Mouse (Mus musculus): ENCODE results near the gene Samd14.

Gene Samd14

DNA sequence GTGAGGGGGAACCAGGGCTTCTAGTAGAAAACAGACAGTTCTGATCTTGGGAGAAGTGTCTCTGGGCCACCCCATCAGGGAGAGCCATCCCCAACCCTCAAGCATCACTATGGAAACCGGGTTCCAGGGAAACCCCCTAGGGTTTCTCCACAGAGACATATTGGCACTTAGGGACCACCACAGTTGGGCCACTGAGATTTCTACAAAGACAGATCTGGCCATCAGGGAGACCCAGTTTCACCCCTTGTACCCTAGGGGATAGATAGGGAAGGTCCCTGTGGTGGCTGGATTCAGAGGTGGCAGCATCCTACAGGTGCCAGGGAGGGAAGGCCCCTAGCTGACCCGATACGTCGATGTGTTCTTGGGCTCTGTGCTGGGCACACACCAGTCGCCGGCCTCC lies 17.2 kb downstream of the Samd14 start:
- ATAC-seq (ENCODE audit: insufficient number of reproducible peaks, low FRiP score, low TSS enrichment), result no peak

DNA sequence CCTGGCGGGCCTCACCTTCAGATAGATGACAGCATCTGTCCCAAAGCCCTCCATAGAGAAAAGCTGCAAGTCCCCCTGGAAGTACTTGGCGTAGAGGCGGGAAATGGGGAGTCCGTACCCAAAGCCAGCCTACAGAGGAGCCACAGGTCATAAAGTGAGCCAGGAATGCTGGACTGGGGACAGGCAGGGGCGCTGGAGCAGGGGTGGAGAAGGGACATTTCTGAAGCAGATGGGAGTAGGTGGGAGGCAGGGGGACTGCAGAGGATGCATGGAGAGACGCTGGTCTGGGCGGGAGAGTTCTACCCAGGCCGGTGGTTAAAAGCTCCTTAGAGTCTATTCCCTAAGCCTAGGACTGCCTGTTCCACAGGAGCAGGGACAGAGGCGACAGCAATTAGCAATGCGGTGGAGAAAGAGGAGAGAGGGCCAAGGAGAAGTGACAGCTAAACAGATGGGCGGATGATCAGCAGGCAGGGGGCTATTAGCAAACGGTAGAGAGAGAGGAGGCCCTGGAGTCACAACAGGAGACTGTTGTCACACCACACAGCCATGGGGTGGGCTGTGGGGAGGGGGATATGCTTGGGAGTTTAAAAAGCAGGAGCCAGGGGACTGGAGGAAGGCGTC lies 18.3 kb downstream of the Samd14 start:
- ATAC-seq (ENCODE audit: insufficient number of reproducible peaks, low FRiP score, low TSS enrichment), result no peak

DNA sequence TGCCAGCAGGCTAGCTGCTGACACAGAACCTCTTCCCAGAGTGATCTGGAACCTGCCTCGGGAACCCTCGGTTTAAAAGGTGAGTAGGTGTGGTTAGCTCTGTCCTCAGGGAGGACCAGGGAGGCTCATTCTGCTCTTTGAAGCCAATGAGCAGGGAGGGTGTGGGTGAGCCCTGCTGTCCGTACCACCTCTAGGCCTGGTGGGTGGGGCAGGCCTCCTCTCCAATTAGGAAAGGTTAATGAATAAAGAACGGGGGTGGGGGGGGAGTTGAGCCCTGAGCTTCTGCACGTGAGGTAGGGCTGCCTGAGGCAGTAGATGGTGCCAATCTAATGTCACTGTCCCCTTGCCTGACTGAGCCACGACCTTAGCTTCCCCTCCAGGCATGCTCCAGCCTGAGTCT lies 23.3 kb downstream of the Samd14 start:
- no peak for ATAC-seq (ENCODE audit: insufficient number of reproducible peaks, low FRiP score, low TSS enrichment)

DNA sequence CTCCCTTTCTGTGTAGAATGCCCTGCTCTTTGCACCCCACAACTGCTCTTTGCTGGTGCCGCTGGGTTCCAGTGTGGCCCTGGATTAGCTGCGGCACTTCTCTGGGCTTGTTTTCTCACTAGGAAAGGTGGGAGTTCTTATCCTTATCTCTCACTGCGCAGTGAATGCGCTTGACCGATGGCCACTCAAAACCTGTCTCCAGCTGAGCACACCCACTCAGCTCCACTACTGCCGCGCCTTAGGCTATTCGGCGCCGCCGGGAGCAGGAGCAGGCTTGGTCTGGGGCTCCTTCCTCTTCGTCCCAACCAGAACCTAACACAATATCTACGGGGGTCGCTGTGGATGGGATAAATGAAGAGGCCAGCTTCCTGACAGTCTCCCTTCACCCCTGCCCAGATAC lies 23.9 kb downstream of the Samd14 start:
- ATAC-seq (ENCODE audit: insufficient number of reproducible peaks, low FRiP score, low TSS enrichment), result no peak

DNA sequence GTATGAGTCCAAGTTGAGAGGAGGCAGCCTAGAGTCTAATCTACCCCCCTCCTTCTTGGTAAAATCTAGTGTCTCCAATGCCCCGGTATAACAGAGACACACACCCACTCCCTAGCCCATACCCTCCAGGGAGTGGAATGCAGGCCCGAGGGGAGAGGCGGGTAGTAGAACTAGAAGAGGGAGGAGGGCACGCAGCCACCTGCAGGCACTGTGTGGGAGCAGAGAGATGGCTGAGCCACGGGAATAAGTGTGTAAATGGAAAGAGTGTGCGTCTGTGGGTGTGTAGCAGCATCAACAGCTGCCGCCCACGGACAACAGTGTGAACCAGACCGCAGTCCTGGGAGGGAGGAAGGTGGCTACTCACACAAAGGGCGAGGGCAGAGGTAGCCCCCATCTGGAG lies 25.2 kb downstream of the Samd14 start:
- ATAC-seq (ENCODE audit: insufficient number of reproducible peaks, low FRiP score, low TSS enrichment), result no peak

DNA sequence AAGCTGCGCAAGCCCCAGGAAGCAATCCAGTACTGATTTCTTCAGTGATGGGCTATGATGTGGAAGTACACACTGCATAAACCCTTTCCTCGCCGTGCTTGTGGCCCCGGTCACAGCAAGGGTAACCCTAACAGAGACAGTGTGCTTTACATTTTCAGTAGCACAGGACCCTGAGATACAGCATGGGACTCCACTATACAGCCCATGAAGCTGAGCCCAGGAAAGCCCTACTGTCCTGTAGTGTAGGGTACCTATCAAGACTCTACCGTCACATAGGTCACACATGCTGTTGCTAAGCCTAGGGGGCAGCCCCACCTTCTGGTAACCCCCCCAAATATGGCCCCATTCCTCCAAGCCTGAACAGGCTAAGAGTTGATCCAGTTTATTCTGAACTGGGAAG lies 26.8 kb downstream of the Samd14 start:
- no peak for ATAC-seq (ENCODE audit: insufficient number of reproducible peaks, low FRiP score, low TSS enrichment)

DNA sequence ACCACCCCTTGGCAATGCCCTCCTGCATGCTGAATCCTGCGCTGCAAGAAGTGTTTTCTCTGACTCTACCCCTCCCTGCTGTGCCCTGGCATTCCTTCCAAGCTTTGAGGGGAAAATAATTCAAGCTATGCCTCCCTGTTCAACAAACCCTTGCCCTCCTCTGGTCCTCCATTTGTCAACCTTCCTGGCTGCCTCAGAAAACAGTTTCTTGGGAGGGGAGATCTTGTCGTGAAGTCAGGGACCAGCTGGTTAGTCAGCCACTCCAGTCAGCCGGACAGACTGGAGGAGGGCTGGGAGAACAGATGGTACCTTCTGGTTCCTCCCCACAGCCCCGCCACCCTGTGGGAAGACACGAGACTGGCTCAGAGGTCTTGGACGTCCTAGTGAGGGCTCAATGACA lies 27.6 kb downstream of the Samd14 start:
- ATAC-seq (ENCODE audit: insufficient number of reproducible peaks, low FRiP score, low TSS enrichment), result no peak

DNA sequence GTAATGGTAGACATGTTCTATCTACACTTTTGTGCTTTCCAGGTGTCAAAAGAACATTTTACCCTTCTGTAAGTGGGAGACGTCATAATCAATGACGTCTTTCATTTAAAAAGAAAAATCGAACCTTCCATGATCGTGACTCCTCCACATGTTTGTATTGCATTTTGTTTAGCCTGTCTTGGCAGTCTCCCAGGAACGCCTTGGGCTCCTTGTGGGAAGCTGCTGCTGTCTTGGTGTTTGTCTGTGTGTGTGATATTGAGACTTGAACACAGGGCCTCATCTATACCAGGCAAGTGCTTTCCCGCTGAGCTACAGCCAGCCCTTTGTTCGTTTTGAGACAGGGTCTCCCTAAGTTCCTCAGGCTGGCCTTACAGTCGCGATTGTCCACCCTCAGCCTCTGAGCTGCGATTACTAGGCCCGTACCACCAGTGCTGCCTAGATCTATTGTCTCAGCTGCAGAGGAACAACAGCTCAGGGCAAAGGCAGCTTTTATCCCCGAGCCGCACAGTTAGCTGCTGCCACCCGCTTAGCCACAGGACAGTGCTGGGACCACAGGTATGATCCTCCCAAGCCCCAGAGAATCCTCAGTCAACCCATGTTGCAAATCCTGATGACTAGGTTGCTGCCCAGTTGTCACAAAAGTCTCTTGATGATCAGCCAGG lies 28.6 kb downstream of the Samd14 start:
- no peak for ATAC-seq (ENCODE audit: insufficient number of reproducible peaks, low FRiP score, low TSS enrichment)

DNA sequence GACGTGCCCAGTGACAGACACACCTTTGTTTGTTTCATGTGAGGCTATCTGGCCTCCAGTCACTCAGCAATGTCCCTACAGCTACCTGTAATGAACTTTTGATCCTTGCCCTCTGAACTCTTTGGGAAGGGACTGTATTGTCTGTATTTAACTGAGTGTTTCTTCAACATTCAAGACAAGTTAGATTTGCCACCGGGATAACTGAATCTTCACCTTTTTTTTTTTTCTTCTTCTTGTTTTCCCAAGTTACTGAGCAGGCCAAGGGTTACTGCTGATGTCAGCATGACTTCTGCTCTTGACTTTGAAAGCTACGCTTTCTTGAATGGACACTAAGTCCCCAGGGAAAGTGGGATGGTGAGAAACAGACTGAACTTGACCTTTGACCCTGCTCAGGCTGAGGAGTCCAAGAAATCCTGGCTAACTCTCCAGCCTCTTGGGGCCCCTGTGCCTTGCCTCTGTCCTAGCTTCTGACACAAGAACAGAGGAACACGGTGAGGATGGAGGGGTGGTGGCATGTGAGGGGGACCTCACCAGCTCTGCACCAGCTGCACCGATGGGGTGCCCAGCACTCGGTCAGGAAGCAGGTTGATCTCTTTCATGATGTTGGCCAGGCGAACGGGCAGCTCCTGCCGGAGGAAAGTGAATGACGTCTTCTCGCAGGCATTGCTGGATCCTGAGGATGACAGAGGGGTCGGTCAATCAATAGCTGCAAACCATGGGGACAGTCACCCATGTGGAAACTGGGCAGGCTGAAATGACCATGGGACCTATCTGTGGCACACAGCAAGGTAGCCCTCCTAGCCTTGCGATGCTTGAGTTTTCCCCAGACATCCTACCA lies 29.4 kb downstream of the Samd14 start:
- ATAC-seq (ENCODE audit: insufficient number of reproducible peaks, low FRiP score, low TSS enrichment), result no peak

DNA sequence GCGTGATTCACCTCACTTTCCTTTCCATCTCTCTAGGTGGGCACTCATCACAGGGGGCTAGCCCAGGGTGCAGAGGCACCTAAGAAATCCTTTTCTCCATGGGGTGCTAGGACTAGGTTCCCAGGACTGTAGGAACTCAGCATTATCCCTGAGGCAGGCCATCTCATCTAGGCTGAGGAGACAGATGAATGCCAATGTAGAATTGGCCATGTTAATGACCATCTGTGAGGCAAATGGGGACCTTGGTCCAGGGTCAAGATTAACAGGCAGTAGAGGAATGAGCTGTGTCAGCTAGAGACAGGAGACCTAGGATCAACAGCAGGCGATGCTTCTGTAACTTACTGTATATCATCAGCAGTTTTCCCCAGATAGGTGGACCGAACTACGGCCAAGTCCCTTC lies 30.1 kb downstream of the Samd14 start:
- ATAC-seq (ENCODE audit: insufficient number of reproducible peaks, low FRiP score, low TSS enrichment), result peak; percentile 28; the same call in 1 of the 2 replicates

DNA sequence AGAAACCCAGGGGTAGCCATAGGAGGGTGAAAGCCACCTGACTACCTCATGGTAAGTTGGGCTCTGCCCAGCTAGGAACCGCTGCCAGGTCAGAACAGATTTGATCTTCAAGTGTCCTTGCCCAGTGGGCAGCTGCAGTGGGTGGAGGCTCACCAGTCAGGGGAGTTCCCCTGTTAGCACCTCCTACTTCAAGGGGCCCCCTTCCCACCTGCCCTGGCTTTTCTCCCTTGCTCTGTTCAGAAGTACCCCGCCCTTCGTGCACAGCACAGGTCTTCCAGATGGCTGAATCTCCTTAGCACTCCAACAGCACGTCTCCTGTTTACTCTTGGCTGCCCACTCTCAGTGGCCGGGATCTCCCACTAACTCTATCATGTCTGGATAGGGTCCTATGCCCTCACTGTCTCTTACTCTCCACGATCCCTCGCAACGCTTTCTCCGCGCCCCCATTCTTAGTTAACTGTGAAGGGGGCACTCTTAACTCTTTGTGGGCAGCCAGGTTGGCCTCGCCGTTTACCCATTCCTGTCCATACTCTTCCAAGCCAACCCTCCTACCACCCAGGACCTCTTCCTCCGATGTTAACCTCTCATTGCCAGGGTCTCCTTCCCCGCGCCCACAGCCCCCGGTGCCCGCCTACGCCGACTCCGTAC lies 30.9 kb downstream of the Samd14 start:
- ATAC-seq (ENCODE audit: insufficient number of reproducible peaks, low FRiP score, low TSS enrichment), result peak; percentile 8; the same call in 1 of the 2 replicates

DNA sequence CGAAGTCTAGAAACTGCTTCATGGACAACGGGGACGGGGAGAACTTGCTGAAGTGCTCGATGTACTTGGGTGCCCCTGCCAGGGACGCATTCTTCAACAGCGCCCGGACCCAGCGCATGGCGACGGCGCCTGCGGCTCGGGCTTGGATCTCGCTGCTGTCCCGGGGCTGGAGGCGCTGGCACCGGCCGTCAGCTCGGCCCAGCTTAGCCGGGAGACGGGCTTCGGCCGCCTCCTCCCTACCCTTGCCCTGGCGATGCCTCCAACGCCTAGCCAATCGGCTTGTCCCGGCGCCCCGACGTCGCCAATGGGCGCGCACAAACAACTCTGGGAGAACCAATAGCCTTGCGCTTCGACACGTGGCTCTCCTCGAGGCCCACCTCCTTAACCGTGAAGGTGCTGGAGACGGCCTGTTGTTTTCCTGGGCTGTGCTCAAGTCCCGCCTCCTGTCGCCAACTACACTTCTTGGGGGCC lies 31.5 kb downstream of the Samd14 start, which contains the start of gene Pdk2:
TSS of gene Pdk2 (minus strand) at position 216 of the 471 bp plus-strand sequence.
- peak; percentile 84 for ATAC-seq (ENCODE audit: insufficient number of reproducible peaks, low FRiP score, low TSS enrichment)

DNA sequence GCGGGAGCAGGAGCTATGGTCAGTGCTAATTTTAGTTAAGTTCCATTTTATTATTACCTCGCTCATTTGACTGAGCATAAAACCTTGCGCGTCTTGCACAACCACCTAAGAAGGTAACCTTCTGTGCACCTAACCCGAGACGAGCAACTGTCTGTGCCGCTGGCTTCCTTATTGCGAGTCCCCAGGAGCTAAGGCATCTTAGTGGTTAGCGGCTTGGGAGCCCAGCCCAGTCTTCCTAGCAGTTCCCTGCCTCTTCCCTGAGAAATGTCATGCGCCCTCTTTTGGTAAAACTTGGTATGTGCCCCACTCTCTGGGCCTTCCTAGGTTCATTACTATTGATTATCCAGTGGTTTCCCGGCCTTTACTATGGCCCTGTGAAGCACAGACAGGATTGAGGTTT lies 32.4 kb downstream of the Samd14 start:
- peak; percentile 36; the same call in 1 of the 2 replicates for ATAC-seq (ENCODE audit: insufficient number of reproducible peaks, low FRiP score, low TSS enrichment)

DNA sequence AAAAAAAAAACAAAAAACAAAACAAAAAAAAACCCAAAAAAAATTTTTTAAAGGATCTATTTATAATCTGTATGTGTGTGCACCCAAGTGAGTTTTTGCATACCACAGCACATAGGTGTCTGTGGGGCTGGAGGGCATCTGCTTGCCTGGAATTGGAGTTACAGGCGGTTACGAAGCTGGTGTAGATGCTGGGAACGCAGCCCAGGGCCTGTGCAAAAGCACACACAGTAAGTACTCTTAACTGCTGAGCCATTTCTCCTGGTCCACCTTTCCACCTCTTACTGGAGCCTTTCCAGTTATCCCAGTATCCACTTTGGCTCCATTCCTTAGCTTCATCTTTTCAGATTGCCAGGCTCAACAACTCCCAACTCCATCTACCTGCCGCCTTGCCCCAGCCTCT lies 33.4 kb downstream of the Samd14 start:
- ATAC-seq (ENCODE audit: insufficient number of reproducible peaks, low FRiP score, low TSS enrichment), result no peak

DNA sequence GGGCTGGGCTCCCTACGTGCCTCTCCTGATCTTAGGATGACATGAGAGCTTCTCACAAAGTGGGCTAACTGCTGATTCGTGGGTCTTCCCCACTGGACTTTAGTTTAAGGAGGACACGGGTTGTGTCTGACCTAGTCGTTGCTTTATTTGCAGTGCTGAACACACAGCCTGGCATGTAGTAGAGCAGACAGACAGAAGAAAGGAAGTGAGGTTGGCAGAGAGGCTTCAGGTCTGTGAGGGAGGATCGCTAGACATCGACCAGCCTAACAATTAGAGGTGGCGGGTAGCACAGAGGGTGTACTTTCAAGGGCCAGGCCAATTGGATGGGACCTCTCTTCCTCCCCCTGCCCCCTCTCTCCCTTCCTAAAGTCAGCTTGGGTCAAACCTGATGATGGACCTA lies 33.9 kb downstream of the Samd14 start:
- ATAC-seq (ENCODE audit: insufficient number of reproducible peaks, low FRiP score, low TSS enrichment), result no peak

DNA sequence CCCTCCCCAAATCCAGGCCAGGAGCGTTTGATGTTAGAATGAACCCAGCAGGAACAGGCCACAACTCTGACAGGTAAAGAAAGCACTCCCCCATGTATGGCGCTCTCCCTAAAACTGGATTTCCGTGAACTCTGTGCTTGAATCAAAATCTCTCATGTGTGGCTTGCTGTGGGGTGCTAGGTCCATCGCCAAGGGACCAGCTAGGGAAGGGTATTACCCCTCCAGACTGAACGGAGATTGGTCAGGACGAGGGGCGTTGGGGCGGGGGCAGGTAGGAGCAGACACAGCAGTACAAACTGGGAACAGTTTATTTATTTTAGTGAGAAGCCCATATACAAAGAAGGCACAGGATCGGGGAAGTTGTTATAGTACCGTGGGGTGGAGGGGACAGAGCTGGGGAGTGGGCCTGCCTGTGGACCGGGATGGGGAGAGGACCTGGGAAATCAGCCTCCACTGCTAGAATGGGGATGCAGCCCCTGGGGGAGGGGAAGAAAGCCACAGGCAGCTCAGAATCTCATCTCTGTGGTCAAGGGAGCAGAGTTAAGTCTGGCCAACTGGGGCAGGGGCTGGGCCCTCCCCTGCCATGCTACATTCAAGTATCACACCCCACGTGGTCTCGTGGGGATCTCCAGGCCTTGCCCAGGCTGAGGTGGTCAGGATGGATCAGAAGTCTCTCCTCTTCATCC lies 34.6 kb downstream of the Samd14 start:
- ATAC-seq (ENCODE audit: insufficient number of reproducible peaks, low FRiP score, low TSS enrichment), result no peak

DNA sequence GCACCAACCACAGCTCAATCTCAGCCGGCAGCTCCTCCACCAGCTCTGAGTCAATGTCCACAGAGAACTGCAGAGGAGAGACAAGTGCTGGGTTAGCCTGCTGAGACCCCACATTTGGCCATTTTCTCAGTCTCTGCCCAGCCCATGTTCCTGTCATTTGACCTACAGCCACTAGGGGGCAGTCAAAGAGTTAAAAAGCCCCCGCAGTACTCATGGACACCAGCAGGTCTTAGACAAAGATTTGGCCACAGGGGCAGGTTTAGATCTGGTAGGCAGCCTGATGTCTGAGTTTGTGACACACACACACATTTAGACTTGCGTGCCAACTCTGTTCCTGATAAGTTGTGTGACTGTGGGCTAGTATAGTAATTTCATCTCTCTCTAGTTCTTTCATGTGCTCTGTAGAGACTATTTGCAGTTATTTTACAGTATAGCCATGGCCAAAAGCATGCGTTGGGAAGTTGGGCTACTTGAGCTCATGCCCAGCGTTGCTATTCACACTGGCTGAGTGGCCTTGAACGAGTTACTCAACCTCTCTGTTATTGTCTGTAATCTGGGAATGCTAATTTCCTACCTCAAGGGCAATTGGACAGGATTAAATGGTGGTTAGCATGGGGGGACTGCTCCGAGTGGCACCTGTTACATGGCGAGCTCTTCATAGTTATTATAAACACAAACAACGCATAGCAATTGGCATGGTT lies 37.5 kb downstream of the Samd14 start:
- 0 out of 2 replicates have a peak, but pooled peaks have one; percentile 56 for ATAC-seq (ENCODE audit: insufficient number of reproducible peaks, low FRiP score, low TSS enrichment)

DNA sequence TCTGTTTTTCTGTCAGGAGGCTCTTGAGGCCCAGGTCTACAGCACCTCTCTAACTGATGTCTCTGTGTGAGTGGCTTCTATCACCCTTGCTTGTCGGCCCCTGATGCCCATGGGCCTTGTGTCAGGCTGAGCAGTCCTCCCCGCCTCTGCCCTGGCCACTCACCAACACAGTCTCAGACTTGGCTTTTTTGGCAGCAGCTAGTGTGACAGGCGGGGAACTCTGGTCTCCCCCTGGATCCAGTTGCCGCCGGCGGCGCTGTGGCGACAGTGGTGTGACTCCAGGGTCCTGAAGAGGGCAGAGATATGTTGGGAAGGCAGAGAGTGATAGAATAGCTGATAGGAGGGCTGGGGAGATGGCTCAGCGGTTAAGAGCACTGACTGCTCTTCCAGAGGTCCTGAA lies 43.4 kb downstream of the Samd14 start:
- no peak for ATAC-seq (ENCODE audit: insufficient number of reproducible peaks, low FRiP score, low TSS enrichment)

DNA sequence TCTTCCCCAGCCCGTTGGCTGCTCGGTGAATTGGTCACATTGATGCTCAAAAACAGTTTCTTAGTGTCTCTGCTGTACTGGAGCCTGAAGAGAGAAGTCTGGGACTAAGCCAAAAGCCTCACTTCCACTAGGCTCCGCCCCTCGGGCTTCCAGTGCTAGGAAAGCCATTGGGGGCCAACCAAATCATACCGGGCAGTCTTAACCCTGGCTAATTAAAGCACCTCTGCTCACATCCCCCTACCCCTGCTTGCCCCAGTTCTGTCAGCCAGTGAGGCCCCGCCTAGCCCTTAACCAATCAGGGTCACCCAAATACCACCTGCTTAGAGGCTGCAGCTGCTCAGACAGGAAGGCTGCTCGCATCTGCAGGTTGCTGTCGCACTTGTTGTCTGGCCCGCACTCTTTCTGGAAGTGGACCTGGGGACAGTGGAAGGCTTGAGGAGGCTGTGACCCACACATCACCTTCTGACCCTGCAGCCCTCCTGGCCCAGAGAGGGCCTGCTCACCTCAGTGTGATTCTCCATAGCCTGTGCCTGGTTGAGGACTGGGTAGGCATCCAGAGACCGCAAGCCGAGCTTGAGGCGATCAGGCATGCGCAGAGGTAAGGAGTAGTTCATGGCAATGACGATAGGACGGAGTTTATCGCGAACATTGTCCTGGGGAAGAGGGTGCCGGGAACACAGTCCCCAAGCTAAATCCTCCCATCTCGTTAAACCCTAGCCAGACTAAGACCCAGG lies 47.3 kb downstream of the Samd14 start:
- no peak for ATAC-seq (ENCODE audit: insufficient number of reproducible peaks, low FRiP score, low TSS enrichment)

Measured in cerebellum, adult (tissue).